Mouse (Mus musculus) brain, embryonic 18.5 days (tissue): ENCODE results near the gene Rapgef5.

Experiments
- DNase-seq: peaks from one replicate; pipeline ENCODE4 v3.0.0-alpha.2; 2012; ENCODE audit warnings: low read depth, low spot score

Rapgef5 gene

DNA sequence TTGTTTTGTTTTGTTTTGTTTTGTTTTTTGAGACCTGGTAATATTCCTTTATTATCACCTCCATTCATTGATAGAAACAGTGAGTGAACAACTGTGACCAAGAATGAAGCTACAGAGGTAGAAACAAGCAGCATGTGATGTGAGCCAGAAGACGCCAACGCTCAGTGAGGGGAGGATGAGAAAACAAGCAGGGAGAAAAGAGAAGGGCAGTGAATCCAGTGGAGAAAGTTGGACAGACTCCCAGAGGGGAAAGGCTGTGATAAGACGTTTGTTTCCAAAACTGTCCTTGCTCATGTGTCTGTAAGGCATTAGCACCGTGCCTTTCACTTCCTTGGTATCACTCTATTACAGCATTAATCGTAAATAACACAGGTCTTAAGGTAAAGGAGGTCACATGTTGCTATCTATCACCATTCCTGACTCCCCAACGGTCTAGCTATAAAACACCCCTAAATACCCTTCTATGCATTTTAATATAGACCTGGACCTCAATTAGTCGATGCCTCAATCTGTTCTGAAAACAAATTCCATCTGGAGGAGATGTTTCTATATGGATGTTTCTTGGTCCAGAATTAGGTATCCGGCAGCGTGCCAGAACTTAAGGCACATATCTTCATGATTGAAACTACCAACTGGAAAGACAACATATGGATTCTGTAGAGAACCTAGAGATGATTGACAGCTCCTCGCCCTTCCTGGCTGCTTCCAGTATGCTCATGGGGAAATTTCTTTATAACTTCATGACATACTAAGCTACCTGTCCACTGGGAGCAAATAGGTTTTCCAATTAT is 153.5 kb downstream of the Rapgef5 start:
- no peak for DNase-seq

DNA sequence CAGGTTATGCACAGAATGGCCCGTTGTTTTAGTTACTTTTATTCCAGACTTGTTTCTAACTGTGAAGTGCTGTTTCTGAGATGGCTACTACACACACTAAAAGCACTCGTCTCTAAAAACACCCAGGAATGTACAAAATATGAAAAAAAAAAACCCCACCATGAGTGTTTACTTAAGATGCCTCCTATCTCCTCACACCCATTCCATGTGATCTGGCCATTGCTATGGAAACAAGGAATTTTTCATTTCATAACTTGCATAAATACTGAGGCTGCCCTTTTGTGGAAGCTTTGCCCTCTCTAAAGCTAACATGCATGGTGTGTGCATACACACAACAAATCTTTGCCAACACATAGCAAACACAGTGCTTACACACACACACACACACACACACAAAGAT is 156.9 kb downstream of the Rapgef5 start:
- DNase-seq: no peak

DNA sequence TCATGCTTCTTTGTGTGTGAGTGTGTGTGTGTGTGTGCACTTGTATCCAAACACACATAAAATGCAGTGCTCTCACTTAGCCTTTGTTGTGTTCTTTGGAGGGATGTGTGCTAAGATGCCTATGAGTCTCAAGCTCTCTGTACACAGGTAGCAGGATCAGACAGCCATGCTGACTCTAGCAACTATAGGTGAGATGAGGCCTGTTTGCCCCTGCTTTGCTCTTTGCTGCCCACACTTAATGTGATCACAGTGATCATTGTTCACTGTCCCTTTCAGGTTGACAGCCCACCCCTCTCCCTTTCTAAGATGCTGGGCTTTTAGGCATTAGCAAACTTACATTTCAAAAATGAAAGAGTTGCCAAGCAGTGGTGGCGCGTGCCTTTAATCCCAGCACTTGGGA is 158.2 kb downstream of the Rapgef5 start:
- no peak for DNase-seq

DNA sequence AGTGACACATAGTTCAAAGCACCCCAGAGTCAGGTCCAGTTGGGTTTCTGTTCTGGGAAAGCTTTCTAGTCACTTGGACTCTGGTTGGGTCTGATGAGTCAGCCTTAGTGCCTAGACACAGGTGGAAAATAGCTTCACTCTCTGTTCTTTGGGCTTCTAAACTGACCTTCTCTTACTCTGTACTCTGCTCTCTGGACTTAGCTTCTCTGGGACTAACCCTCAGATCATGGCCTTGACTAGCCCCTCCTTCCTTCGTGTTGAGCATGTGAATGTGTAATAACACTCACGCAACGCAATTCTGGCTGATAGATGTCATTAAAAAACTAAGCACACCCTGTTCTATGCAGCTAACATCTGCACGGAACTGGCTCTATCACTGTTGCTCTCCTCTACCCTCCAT is 160.0 kb downstream of the Rapgef5 start:
- no peak for DNase-seq

DNA sequence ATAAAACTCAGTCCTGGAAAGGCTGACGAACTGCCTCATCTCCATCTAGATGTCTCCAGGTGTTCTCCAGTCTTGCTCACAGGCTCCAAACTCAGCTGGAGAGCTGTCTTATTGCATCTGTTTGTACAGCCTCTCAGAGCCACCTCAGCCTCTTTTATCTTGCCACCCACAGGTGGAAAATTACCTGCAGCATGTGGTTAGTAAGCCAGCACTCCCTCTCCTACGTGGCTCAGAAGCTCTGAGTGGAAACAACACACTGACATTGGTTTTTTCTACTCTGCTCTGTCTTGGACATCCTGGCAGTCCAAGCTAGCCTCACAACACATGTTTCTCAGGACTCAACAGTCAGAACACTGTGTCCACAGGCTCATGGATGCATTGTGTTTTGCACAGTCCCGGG is 162.6 kb downstream of the Rapgef5 start:
- DNase-seq: no peak

DNA sequence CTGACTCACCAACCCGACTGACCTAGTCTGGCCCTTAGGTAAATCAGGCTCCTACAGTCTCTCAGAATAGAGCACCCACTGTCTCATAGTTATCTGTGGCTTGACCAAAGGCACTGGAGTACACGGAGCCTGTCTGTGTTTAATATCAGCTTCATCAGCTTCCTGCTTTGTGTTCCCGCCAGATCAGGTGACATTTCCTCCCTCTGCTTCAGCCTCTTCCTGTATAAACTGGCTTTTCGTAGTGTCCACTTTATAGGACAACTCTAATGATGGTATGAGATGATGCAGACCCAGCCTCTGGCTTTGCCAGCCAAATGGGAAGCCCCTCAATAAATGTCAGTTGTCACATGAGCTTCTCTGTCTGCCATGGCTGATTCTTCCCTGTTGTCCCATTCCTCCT is 163.5 kb downstream of the Rapgef5 start:
- DNase-seq: no peak

DNA sequence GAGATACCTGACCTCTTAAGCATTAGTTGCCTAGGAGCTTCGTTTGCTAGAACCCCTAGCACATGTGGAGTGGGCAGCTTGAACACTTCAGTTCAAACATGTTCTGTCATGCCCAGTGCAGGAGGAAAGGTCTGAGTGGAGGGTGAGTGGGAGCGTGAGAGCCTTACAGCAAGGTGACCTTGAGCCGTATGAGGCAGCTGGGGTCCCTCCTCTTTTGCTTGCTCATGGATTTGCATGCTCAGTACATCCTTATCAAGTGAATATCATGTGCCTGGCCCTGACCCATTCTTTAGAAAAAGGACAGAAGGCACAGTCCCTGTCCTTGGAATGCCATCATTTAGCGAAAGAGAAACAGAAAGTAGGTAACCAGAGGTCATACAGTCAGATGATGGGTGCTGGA is 165.0 kb downstream of the Rapgef5 start:
- DNase-seq: no peak

DNA sequence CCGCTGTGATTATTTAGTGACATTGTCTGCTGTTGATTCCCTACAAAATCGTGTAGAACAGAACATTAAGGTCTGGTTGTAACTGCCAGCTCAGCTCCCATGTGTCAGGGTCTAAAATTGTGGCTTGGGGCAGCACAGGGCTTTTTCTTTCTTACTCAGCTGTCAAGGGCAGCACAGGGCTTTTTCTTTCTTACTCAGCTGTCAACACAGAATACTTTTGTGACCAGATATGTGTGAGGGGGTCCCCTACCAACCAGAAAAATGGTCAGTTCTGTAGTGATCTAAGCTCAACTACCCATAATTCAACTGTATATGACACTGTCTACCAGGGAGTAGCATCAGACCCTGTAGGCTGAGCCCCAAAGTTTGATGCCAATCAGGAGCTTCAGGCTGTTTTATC is 167.1 kb downstream of the Rapgef5 start:
- no peak for DNase-seq

DNA sequence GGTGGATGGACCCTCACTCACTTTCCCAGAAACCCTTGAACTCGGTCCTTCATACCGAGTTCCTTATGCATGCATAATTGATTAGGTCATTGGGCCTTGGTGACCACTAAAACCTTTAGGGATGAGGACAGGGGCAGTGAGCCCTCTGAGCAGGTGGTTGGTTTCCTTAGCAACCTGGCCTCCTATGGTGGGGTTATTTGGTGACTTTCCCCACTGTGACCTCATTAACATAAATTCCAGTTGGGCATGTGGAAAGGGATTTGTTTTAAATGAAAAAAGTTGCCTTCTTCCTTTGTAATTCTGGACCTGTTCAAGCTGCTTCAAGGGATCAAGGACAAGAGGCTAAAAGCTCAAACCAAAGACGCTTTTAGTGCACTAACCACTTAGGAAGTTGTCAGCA is 167.7 kb downstream of the Rapgef5 start:
- DNase-seq: no peak

DNA sequence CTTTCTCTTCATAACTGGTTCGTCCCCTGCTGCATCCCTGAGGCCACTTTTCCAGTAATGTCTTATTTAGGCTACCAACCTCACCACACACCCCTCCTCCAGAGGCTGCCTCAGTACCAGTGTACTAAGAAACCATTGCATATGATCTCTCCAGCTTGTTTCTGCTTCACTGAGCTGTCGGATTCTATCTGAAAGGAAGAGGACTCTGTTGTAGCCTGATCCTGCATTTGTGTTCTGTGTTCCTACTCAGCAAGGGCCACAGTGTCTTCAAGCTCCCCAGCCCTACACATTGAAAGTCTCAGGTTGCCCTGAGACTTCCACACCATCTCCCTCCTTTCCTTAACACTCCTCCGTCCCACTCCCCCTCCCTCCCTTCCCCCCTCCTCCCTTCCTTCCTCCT is 168.5 kb downstream of the Rapgef5 start:
- DNase-seq: no peak

DNA sequence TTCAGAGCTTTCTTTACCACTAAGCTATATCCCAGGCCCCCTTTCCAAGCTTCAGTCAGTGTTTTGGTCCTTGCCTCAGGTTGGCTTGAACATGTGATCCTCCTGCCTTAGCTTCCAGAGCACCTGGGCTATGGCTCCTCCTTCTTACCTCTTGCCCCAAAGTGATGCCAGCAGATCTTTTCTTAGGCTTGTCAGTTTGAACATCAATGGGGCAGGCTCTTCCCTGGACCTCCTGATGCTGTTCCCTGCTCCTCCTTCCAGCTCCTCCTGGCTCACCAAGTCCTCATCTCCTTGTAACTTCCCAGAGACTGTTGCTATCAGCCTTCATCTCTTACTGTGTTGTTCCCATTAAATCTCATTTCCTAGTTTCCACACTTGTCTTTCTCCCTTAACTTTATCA is 169.1 kb downstream of the Rapgef5 start:
- DNase-seq: no peak

DNA sequence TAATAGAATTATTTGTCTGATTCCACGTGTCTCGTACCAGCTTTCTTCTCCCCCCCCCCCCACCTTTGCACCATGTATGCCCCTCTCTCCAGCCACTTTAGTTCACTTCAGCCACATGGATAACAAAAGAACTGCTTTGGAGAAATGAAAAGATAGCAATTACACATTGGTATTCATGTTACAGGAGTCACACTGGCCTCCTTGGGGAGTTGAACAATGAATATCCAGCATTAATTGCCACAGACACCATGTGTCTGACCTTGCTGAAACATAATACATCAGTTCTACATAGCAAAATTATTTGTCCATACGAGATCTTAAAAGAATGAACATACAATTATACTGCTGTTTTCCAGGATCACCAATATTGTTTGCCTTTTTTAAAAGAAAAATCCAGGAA is 170.5 kb downstream of the Rapgef5 start:
- no peak for DNase-seq

DNA sequence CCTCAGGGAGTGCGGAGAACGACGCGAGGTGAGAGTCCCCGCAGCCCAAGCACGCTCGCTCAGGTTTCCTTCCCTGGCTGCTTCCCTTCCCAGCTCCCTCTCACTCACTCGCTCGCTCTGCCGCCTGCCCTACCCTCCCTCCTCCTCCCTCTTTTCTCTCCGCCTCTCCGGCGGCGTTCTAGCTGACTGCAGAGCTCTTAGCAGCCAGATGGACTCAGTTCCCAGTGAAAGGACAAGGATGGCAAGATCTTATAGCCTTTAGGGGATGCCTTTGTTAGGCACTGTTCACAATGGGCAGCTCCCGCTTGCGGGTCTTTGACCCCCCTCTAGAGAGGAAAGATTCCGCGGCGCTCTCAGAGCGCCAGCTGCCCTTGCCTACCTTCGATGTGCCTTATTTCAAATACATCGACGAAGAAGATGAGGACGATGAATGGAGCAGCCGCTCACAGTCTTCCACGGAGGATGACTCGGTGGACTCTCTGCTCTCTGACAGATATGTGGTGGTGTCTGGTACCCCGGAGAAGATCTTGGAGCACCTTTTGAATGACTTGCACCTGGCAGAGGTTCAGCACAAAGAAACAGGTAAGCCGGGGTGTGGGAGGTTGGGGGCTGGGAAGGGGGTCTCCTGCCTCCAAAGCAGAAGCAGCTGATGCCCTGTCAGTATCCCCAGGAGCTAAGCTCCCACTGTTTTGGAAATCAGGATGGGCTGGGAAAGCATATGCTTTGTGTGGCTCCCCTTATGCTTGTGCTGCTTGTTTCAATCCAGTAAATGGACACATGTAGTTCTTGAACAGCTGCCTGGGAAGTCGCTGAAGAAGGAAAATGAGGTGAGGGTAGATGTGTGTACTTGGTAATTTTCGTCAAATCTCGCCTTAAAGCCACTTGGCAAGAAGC is 172.6 kb downstream of the Rapgef5 start:
- peak; percentile 60 for DNase-seq

DNA sequence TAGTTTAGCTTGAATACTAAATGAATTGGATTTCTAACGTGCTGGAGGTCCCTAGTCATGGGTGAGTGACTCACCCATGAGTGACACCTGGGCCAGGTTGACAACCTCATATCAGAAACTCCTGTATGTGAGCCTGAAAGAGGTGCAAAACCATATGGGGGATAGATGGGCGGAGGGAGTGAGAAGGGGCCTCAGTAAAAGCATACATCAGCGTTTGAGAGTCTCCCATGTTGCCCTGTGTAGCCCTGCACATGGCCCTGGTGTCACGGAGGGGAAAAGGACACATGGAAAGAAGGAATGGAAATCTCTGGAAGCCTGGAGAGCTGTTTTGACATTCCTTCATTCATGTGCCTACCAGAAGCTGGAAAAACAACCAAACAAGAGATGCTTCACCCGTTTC is 175.1 kb downstream of the Rapgef5 start:
- DNase-seq: no peak

DNA sequence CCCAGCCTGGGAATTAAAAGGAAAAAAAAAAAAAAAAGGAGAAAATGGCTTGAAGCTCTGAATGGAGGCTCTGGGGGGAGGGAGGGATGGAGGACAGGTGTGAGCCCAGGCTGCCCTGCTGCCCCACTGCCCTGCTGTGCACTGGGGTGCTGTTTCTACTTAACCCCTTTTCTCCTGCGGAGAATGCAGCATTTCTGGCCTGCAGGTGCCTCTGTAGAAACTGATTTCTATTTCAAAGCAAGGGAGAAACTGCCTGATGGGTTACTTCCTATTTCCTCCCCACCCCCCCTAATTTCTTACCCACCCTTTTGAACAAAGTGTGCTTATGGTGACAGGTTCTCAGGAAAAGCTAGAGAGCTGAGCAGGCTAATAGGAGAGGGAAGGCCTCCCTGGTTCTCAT is 176.5 kb downstream of the Rapgef5 start:
- DNase-seq: no peak

DNA sequence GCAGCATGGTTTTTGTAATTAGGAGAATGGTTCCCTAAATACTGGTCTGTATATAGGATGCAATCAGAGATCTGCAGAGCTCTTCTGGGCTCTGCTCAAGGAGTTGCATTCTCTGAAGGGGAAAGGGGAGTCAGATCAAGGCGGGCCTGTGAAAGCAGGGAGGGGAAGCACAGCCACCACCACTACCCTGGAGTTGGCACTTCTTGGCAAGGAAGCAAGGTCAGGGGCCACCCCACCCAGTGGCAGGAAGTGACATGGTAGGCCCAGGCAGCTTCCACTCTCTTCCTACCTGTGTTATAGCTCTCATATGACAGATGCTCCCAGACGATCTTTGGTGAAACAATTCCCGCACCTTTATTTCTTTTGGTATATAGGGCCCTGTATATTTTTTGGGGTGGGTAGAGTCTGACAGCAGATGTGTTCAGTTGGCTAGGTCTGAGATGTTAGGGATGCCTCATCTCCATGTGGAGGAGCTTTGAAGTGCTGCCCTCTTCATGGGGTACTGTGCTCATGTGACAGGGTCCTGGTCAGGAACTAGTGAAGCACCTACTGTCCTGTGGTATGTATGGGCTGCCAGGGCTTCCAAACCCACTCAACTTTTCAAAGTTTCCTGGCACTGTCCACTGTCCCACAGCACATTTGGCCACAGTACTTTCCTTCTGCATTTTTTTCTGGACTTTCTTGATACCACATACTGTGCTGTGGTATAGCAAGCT is 183.8 kb downstream of the Rapgef5 start:
- no peak for DNase-seq

DNA sequence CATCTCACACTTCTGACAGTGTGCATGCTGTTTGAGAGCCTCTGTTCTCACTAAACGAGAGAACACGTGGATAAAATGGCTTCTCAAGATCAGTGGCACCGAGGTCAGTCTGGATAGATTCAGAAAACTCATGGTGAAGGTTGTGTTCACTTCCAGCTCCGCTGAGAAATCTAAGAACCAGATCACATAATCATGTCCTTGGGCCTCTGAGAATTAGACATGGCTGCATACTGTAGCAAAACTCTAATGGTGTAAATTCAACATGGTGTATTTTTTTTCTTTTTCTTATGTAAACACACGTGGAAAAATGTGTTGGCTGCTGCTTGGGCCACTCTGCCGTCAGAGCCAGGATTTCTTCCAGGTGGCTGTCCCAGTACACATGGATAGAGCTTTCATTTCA is 184.6 kb downstream of the Rapgef5 start:
- DNase-seq: no peak

DNA sequence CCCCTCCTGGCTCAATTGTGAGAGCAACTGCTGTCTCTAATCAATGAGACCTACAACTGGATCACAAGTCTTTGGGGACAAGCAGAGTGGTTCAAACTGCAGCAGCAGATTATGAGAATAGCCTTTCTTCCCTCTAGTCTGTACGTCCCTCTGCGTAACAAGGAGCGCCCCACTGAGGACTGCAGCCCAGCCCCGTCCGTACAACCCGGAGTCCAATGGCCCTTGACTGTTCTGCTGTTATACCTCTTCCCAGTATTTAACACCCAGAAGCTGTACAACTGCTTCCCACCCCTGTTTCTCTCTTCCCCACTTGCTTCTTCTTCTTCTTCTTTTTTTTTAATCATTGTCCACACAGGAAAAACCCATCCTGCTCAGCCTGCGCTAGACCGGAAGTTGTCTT is 186.0 kb downstream of the Rapgef5 start:
- no peak for DNase-seq

DNA sequence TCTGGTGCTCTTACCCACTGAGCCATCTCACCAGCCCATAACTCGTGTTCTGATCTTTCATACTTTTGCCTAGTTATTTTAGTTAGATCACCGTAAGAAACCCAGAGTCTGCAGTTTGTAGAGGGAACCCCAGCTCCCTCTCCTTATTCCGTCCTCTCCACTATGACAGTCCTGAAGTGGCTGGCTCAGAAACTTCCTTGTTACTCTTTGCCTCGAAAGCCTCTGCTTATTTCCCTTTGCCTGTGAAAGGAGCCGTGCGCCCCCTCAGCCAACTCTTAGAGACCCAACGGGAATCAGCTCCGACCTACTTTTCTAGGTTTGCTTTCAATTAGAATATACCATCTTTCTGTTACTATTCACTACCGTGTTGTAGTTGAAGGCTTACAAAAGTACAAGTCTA is 186.6 kb downstream of the Rapgef5 start:
- no peak for DNase-seq

DNA sequence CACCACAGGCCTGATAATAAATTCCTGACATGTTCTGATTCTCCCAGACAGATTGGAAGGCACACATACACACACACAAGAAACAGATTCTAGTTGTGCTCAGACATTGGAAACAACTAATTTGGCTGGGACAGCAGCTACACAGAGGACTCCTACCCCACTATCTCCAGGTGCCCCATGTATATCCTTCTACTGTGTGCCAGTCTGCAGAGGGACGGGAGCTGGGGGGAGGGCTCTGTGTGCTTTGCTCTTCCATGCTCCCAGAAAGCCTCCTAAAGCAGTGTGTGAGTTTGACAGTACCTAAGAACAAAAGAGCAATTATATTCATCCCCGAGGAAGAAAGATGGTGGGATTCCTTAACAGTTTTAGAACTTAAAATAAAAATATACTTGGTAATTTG is 187.1 kb downstream of the Rapgef5 start:
- DNase-seq: no peak

DNA sequence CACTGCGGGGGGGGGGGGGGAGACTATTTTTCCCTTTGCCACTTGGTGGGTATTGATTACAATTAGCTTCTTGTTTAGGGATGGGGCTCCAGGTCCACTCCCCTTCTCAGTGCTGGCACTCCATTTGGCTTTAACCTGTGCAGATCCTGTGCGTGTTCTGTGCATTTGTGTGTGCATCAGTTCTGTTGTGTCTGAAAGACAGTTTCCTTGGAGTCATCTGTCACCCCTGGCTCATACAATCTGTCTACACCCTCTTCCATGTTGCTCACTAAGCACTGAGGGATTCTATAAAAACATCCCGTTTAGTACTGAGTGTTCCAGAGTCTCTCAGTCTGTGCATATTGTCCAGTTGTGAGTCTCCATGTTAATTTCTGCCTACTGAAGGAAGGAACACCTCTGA is 189.0 kb downstream of the Rapgef5 start:
- no peak for DNase-seq

DNA sequence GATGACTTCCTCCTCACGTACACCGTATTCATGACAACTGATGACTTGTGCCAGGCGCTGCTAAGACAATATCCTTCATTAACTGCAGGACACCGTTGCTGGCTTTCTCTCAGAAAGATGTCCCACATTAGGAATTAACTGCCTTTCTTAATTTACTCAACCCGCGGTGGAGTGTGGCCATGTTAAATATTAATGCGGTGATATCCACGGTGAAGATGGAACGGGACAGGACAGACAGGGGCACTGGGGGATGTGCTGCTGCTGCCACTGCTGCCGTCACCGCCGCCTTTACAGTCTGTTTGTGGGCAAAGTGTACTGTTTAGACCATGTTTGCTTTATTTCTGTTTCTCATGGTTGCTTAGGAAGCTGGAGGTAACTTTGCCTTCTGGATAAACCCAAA is 193.0 kb downstream of the Rapgef5 start:
- no peak for DNase-seq
